Mouse (Mus musculus) thymus, postnatal 10 days (tissue): ENCODE measurements around the gene Ifrd2.
A peak's percentile ranks its signal among the peaks of the same experiment; 100 is the strongest.

Experiments used
- DNase-seq, 2 experiments: peaks; one replicate each; pipeline ENCODE4 v3.0.0; 2021; ENCODE audit warnings: low spot score in 2 of 2

The Ifrd2 gene

DNA sequence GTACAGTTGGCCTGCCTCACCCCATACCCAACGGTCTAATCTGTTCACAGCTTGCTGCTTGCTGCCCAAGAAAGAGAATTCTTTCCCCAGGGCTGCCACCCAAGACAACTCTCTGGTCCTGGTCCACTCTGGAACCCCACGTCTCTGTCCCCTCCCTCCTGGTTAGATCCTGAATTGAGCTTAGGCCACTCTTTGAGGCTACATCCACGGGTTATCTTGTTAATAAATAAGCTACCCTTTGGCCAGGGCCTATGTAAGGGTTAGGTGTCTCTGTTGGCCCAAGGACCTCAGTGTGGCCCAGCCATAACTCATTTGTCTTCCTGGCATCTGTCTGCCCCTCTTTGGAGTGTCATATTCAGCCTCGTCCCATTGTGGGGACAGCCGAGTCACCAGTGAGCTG is 10.9 kb downstream of the Ifrd2 start:
- no peak for DNase-seq

DNA sequence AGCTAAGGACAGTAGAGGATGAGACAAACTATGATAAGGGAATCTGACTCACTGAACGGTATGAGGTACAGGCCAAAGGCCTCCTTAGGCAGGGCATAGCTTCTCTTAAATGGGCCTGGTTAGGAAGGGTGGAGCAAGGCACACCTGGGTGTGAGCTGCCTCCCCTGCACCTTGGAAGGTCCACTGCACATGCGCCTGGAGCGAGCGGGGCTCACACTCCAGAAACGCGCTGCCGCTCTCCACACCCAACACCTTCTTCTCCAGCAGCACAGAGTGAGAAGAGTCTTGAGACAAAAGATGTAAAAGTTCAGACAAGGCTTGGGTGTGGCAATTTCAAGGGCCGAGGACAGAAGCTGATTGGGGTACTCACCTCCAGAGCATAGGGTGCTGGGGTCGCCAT is 12.0 kb downstream of the Ifrd2 start:
- DNase-seq = no peak

- no peak for DNase-seq
These were observed 12.4 kb downstream of the Ifrd2 start for GRCm38 (mm10) chr9:107599842-107600241.

DNA sequence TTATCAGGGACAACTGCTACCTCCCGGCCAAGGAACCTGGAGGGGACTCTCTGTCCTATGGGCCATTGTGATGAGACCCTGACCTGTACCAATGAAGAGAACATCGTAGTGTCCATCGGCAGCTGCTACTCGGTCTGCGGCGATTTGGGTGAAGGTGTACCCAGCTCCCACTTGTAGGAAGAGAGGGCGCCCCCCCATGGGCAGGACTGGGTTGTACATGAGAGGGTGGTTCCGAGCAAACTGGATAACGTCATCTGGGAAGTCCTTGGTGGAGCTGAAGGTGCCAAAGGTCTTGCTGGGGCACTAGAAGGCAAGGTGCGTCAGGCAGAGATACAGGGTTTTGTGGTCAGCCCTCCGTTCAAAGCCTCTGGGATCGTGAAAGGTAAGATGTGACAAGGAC is 13.3 kb downstream of the Ifrd2 start:
- DNase-seq = peak in 1 of 2 experiments; percentile 35

GRCm38 (mm10) chr9:107601275-107601674 is 13.8 kb downstream of the Ifrd2 start:
- no peak for DNase-seq

- DNase-seq = peak; percentile 80 to 96
These were observed 14.7 kb downstream of the Ifrd2 start for GRCm38 (mm10) chr9:107602068-107602648.

DNA sequence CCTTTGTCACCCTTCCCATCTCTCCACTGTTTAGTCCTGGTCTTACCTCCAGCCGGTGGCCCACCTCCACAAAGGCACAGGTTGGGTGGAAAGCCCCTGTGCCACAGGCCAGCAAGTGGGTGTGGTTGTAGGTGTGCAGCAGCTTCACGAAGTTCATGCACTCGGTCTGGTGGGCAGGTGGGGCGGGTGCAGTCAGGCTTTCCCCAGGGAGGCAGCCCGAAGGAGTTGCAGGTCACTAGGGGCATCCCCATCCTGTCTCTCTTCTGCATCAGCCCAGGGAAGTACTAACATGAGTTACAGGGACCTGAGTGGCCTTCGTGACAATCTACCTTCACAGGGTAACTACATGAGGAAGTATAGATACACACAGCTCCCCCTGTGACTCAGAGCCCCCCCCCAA is 15.8 kb downstream of the Ifrd2 start:
- DNase-seq = no peak

DNA sequence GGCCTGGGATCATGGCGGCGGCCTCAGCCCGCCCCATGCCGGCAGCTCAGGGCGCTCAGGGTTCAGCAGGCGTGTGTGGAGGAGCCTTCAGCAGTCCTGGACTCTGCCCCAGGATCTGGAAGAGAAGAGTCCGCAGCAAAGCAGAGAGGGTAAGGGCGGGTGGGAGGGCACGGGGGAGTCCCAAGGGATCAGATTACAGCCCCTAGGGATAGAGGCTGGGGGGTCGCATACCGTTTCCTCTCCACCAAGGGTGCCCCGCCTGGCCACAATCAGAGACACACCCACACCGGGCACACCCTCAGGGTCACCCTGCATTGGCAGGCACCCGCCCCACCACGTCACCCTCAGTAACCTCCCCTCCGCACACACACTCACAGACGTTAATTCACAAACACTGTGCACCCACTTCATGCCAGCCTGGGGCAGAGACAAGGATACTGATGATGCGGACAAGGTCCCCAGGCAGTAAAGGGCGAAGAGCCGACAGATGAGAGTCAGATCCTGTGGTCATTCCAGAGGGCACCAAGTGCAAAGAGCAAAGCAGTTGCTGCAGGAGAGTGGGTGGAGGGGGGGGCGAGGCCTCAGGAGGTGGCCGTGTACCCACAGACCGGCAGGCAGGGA is 17.7 kb downstream of the Ifrd2 start:
- DNase-seq = no peak

GRCm38 (mm10) chr9:107606591-107606990 is 19.1 kb downstream of the Ifrd2 start:
- DNase-seq = no peak

GRCm38 (mm10) chr9:107607036-107607435 is 19.6 kb downstream of the Ifrd2 start:
- DNase-seq = no peak

DNA sequence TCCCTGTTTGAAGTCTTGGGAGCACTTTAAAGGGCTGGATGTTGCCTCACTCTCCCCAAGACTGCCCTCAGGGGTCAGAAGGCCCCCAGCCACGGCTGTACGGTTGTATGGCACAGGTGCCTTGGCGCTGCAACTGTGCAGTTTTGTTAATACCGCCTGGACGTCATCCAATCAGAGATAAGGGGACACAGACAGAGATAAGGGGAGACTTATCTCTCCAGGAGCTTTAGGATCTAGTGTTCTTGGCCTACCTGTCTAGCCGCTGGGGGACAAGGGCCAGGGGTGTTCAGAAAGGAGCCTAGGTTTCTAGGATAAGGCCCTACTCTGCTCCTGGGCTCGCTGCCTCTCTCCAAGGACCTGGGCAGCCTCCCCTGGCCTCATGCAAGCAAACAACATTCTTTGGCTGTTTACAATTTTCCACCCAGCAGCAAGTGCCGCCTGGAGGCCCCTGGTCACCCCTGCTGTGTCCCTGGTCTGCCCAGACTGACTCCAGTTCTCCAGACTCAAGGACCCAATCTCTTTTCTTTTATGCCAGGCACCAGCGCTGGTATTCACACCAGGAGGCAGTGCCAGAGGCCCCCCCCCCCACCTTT is 20.3 kb downstream of the Ifrd2 start:
- no peak for DNase-seq

- no peak for DNase-seq
These were observed 21.4 kb downstream of the Ifrd2 start, which contains the start of gene Sema3b for GRCm38 (mm10) chr9:107608741-107609432. Gene Sema3b, minus strand, starts transcription at chr9:107609229.

DNA sequence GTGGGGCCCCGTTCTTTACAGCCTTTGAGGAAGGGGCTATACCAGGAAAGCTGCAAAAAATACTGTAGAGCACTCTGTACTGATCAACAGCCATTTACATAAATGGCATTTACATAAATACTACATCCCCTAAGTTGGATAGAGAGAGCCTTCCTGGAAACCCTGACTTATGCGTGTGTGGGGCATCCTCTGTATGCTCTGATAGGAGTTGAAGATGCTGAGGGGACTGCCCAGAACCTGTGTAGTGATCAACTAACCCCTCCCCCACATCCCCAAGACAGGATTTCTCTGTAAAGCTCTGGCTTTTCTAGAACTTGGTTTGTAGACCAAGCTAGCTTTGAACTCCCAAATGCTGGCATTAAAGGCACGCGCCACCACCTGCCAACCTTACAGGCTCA is 22.0 kb downstream of the Ifrd2 start:
- DNase-seq = no peak

GRCm38 (mm10) chr9:107611456-107612190 is 24.2 kb downstream of the Ifrd2 start:
- DNase-seq = no peak

DNA sequence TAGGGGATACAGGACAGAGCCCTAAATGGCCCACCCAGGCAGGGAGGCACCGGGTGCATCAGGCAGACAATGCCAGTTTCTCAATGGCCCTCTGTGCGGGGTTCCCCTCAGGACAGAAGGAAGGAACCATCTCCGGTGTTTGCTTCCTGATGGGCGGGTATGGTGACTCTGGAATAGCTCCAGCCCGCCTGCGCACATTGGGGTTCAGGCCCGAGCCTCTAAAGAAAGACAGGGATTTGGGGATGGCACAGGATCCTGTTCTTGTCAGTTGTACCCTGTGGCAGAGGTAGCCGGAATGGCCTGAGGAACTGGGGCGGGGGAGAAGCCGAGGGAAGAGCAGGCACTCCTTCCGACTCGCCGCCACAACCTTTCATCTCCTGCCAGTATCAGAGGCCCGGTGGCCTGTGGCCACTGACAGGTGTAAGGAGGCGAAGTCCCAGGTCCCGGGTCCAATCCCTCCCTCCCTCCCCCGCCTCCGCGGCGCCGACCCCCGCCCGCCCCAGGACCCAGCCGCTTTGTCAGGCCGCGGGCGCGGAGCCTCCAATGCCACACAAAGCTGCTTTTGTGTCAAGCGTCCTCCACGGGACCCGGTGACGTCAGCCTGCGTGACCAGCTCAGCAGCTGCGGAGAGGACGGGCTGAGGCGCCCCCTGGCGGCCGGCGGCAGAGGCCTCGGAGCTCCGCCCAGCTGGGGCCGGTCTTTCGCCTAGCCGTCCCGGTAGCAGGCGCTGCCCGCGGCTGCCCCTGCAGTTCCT is 24.9 kb downstream of the Ifrd2 start:
- DNase-seq = peak; percentile 91 to 98

- no peak for DNase-seq
These were observed 25.6 kb downstream of the Ifrd2 start for GRCm38 (mm10) chr9:107612945-107613569.

DNA sequence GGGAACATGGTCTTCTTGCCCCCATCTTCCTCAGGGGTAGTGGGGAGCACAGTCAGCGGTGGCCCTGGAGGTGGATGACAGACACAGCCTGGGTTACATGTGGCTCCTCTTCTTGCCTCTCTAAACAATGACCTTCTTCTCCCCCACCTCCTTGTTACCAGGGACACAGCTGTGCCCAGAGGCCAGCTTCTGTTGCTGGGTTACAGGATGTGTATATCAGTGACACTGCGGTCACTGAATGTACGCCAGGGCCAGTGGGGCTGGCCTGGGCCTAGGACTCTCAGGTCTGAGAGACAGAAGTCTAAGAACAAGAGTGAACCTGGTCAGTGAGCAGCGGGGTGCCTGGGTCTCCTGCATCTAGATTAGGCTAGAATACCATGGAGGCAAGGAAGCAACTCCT is 27.6 kb downstream of the Ifrd2 start:
- no peak for DNase-seq

DNA sequence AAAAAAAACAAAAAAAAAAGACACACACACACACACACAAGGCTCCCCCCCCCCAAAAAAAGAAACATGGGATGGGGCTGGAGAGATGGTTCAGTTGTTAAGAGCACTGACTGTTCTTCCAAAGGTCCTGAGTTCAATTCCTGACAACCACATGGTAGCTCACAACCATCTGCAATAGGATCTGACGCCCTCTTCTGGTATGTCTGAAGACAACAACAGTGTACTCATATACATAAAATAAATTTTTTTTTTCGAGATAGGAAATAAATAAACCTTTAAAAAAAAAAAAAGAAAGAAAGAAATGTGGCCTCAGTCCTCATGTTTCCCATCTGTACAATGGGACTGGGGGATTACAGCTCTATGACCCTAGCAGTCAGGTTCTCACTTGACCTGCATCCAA is 30.0 kb downstream of the Ifrd2 start:
- no peak for DNase-seq

GRCm38 (mm10) chr9:107618098-107618497 is 30.7 kb downstream of the Ifrd2 start:
- no peak for DNase-seq

- no peak for DNase-seq
These were observed 31.5 kb downstream of the Ifrd2 start for GRCm38 (mm10) chr9:107618778-107619545.
